Mouse (Mus musculus) forebrain, embryonic 11.5 days (tissue): ENCODE results near the gene Ggcx. TPM values are rescaled to one million over a fixed set of nuclear protein-coding genes. Genes with fewer than 3 reads are reported as not detected.
"Not testable (repeated sequence)": the region's sequence is repeated elsewhere in the genome, so short reads cannot be mapped to it uniquely, and the experiment has no call there.

Source experiments
- ATAC-seq: fragments of 200-750 bp; cut with Nextera tagmentation; replicated peaks from 2 replicates; pipeline ENCODE4 v1.8.0; 2017; ENCODE audit warnings: moderate TSS enrichment; ENCODE audit not compliant: low FRiP score
- DNase-seq: peaks from one replicate; pipeline ENCODE4 v3.0.0-alpha.2; 2017; ENCODE audit warnings: low spot score
- H3K27ac ChIP-seq: fragments of 300-500 bp; sonication (generic); 2 replicates; pipeline ENCODE4 v1.5.1; 2014; ENCODE audit warnings: low read depth, low read length
- H3K27me3 ChIP-seq: fragments of 300-500 bp; sonication (generic); 2 replicates; pipeline ENCODE4 v1.6.1; 2014; ENCODE audit warnings: mild to moderate bottlenecking, low read length, mixed read lengths; ENCODE audit not compliant: control insufficient read depth, insufficient read depth
- H3K36me3 ChIP-seq: fragments of 300-500 bp; sonication (generic); 2 replicates; pipeline ENCODE4 v1.6.1; 2014; ENCODE audit warnings: mild to moderate bottlenecking, low read length, moderate library complexity, mixed read lengths; ENCODE audit not compliant: control insufficient read depth, insufficient read depth
- H3K4me1 ChIP-seq: fragments of 300-500 bp; sonication (generic); replicated peaks from 2 replicates; pipeline ENCODE4 v1.6.1; 2014; ENCODE audit warnings: low read length, mixed read lengths; ENCODE audit not compliant: control insufficient read depth, insufficient read depth
- H3K4me2 ChIP-seq: fragments of 300-500 bp; sonication (generic); 2 replicates; pipeline ENCODE4 v1.6.1; 2014; ENCODE audit warnings: low read depth, mild to moderate bottlenecking, low read length, moderate library complexity, mixed read lengths; ENCODE audit not compliant: severe bottlenecking
- H3K4me3 ChIP-seq: fragments of 300-500 bp; sonication (generic); 2 replicates; pipeline ENCODE4 v1.5.1; 2014; ENCODE audit warnings: low read depth, low read length
- H3K9ac ChIP-seq: fragments of 300-500 bp; sonication (generic); 2 replicates; pipeline ENCODE4 v1.6.1; 2014; ENCODE audit warnings: low read length
- H3K9me3 ChIP-seq: fragments of 300-500 bp; sonication (generic); 2 replicates; pipeline ENCODE4 v1.6.1; 2016; ENCODE audit warnings: low read length, mixed read lengths; ENCODE audit not compliant: control insufficient read depth
- WGBS: fragments of 180-500 bp; shearing (Covaris S2); extraction: QIAGEN DNeasy Blood & Tissue Kit; methylation state at CpG from one replicate; pipeline ENCODE4 v1.1.7; 2014; 5-methylcytosine and 5-hydroxymethylcytosine counted together
- polyA plus RNA-seq: library from polyadenylated mRNA; unstranded; fragments of >200 nt; fragmentation: Nextera tagmentation; extraction: Ambion mirVana; gene quantifications from 2 replicates; pipeline ENCODE4 v1.2.1, GENCODE M21; 2014

Gene Ggcx
- polyA plus RNA-seq, 1 experiment from 2014 or later = 13.5 TPM

DNA sequence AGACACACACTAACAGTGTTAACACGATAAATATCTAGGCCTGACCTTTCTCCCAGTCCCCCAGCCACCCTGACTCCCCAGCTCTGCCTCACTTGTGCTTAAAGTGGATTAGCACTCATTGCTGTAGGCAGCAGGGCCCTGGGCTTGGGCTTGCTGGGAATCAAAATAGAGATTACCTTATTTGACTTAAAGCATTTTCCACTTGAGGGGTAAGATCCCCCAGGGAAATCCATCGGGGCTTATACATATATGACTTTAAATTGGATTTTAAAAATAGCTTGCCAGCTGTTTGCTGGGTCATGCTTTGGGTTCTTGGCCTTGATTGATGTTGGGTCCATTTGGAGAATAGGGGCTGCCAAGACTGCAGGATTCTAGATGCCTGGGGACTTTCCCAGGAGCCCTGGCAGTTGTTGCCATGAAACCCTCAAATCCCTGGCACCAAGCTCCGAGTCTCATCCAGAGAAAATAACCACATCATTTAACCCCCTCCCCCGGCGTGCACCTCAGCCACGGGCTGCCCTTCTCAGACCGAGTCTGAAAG is 40.8 kb downstream of the Ggcx start:
- 77% methylated on average over 7 of the region's 7 CpGs for WGBS
- Histone ChIP-seq H3K4me2 (no peak overlapping the region), H3K36me3 (no peaks in the 10 kb centered on the region), H3K27ac (no peak overlapping the region), H3K27me3 (no peaks in the 10 kb centered on the region), H3K4me3 (no peak overlapping the region), H3K4me1 (no peaks in the 10 kb centered on the region), H3K9ac (no peak overlapping the region), H3K9me3 (no peaks in the 10 kb centered on the region)
- ATAC-seq (no peak), DNase-seq (no peak)

DNA sequence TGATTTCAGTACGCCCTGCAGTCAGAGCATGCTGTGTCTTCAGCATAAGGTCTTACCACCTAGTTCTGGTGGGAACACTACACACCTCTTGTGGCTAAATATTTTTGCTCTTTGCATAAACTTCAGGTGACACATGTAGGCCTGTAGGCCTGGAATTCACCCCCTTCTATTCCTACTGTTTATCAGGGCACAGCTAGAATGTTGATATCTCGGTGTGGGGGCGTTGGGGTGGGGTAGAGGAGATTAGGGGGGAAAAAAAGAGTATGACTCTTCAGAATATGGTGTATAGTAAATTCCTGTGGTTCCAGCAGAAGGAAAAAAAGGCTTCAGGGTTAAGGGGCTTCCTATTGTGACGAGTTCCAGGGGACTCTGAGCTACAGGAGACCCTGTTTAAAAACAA is 42.5 kb downstream of the Ggcx start:
- DNase-seq (no peak), ATAC-seq (no peak)
- H3K9me3 ChIP-seq = no peaks in the 10 kb centered on the region
- no peak overlapping the region for H3K9ac ChIP-seq
- H3K27ac ChIP-seq = no peak overlapping the region
- H3K4me1 ChIP-seq = no peaks in the 10 kb centered on the region
- no peaks in the 10 kb centered on the region for H3K27me3 ChIP-seq
- H3K4me2 ChIP-seq = no peak overlapping the region
- H3K36me3 ChIP-seq = no peaks in the 10 kb centered on the region
- 78% methylated on average over 4 of the region's 4 CpGs for WGBS
- no peak overlapping the region for H3K4me3 ChIP-seq

GRCm38 (mm10) chr6:72458418-72458817 is 44.3 kb downstream of the Ggcx start:
- ATAC-seq (no peak), DNase-seq (no peak)
- Histone ChIP-seq H3K36me3 (no peaks in the 10 kb centered on the region), H3K9me3 (no peaks in the 10 kb centered on the region), H3K4me1 (no peaks in the 10 kb centered on the region), H3K27me3 (no peaks in the 10 kb centered on the region), H3K9ac (no peak overlapping the region), H3K27ac (no peak overlapping the region), H3K4me3 (no peak overlapping the region), H3K4me2 (no peak overlapping the region)
- 88% methylated on average over 7 of the region's 7 CpGs for WGBS

GRCm38 (mm10) chr6:72458921-72459320 is 44.8 kb downstream of the Ggcx start:
- H3K4me2 ChIP-seq = no peak overlapping the region
- H3K27ac ChIP-seq = no peak overlapping the region
- no peaks in the 10 kb centered on the region for H3K27me3 ChIP-seq
- no peak overlapping the region for H3K4me3 ChIP-seq
- no peaks in the 10 kb centered on the region for H3K4me1 ChIP-seq
- DNase-seq (no peak), ATAC-seq (no peak)
- H3K9me3 ChIP-seq = no peaks in the 10 kb centered on the region
- 78% methylated on average over 5 of the region's 5 CpGs for WGBS
- no peaks in the 10 kb centered on the region for H3K36me3 ChIP-seq
- H3K9ac ChIP-seq = no peak overlapping the region

DNA sequence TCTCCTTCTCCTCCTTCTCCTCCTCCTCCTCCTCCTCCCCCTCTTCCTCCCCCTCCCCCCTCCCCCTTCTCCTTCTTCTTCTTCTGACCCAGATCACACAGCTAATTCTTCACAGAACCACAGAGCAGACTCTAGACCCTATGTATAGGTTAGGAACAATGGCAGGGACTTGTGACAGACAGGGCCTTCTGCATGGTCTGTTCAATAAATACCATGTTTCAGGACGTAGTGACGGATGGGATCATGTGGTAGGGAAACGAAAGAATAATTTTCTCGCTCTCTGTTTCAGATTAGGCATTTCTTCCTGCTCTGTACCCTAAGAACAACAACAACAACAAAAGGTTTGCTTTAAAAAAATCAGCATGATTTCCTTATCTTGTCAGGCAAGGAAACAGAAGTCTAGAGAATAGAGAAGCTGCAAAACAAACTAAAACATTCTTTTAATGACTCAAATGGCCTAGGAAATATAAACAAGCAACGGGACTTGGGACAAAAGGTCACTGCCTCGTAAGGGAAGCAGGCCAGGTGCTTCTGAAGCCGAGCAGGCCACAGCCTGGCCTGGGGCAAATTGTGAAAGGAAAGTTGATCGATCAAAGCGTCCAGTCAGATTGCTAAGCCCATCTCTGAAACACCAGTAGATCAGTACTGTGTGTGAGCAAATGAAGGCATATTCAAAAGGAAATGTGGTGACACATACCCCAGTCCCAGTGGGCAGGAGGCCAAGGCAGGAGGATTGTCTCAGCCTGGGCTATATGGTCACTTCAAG is 46.1 kb downstream of the Ggcx start:
- no peak overlapping the region for H3K9ac ChIP-seq
- H3K4me2 ChIP-seq = no peak overlapping the region
- H3K4me3 ChIP-seq = no peak overlapping the region
- H3K27ac ChIP-seq = no peak overlapping the region
- no peaks in the 10 kb centered on the region for H3K9me3 ChIP-seq
- WGBS = 71% methylated on average over 9 of the region's 9 CpGs
- no peaks in the 10 kb centered on the region for H3K27me3 ChIP-seq
- H3K4me1 ChIP-seq = no peaks in the 10 kb centered on the region
- DNase-seq = no peak
- ATAC-seq = no peak
- H3K36me3 ChIP-seq = no peaks in the 10 kb centered on the region

- not testable (repeated sequence) for H3K27me3 ChIP-seq, ATAC-seq, H3K27ac ChIP-seq, H3K9me3 ChIP-seq, DNase-seq, H3K9ac ChIP-seq, H3K4me1 ChIP-seq, H3K36me3 ChIP-seq, H3K4me2 ChIP-seq, H3K4me3 ChIP-seq
- 85% methylated on average over 5 of the region's 5 CpGs for WGBS
Observed at GRCm38 (mm10) chr6:72462550-72463257, 48.6 kb downstream of the Ggcx start.

- H3K27ac ChIP-seq = no peak overlapping the region
- H3K4me1 ChIP-seq = no peaks in the 10 kb centered on the region
- ATAC-seq (no peak), DNase-seq (no peak)
- H3K4me2 ChIP-seq = no peak overlapping the region
- H3K27me3 ChIP-seq = no peaks in the 10 kb centered on the region
- H3K4me3 ChIP-seq = no peak overlapping the region
- no peaks in the 10 kb centered on the region for H3K36me3 ChIP-seq
- H3K9ac ChIP-seq = no peak overlapping the region
- 83% methylated on average over 8 of the region's 8 CpGs for WGBS
- H3K9me3 ChIP-seq = no peaks in the 10 kb centered on the region
Observed at GRCm38 (mm10) chr6:72465361-72466157, 51.5 kb downstream of the Ggcx start.

- H3K36me3 ChIP-seq = no peaks in the 10 kb centered on the region
- DNase-seq (no peak), ATAC-seq (no peak)
- WGBS = 91% methylated on average over 4 of the region's 4 CpGs
- H3K27me3 ChIP-seq = no peaks in the 10 kb centered on the region
- H3K4me2 ChIP-seq = no peak overlapping the region
- no peak overlapping the region for H3K9ac ChIP-seq
- H3K27ac ChIP-seq = no peak overlapping the region
- no peaks in the 10 kb centered on the region for H3K4me1 ChIP-seq
- no peak overlapping the region for H3K4me3 ChIP-seq
- H3K9me3 ChIP-seq = no peaks in the 10 kb centered on the region
Observed at GRCm38 (mm10) chr6:72466171-72466570, 52.1 kb downstream of the Ggcx start.
